Mouse (Mus musculus) ovary, adult 2 months (tissue): ENCODE results near the gene Slc22a30. TPM values are rescaled to one million over a fixed set of nuclear protein-coding genes. Genes with fewer than 3 reads are reported as not detected.

Source experiments
- polyA plus RNA-seq: library from polyadenylated mRNA; depleted of rRNA; stranded (reverse); fragments of >200 nt; gene quantifications from 2 replicates; pipeline ENCODE4 v1.2.3, GENCODE M21; 2012; rRNA removed

Slc22a30 gene
- not detected in 2 replicates for polyA plus RNA-seq

GRCm38 (mm10) chr19:8405011-8405410, at the start of gene Slc22a30:
TSS of gene Slc22a30 (minus strand) at chr19:8405111.

Other genes starting within 250 kb of the Slc22a30 start
- gene Slc22a29, start 186.2 kb downstream of the Slc22a30 start, polyA plus RNA-seq, result not detected in 2 replicates
- gene Slc22a8, start 186.1 kb upstream of the Slc22a30 start, polyA plus RNA-seq, result 0.05 and 0.14 TPM in 2 replicates
- not detected in 2 replicates for gene Slc22a6, start 212.9 kb upstream of the Slc22a30 start, polyA plus RNA-seq